Mouse (Mus musculus): ENCODE measurements around the gene Gpr150. TPM values are rescaled to one million over a fixed set of nuclear protein-coding genes. Genes with fewer than 3 reads are reported as not detected.
A peak's percentile ranks its signal among the peaks of the same experiment; 100 is the strongest.

The Gpr150 gene
- total and polyA plus RNA-seq, 3 experiments = not detected

DNA sequence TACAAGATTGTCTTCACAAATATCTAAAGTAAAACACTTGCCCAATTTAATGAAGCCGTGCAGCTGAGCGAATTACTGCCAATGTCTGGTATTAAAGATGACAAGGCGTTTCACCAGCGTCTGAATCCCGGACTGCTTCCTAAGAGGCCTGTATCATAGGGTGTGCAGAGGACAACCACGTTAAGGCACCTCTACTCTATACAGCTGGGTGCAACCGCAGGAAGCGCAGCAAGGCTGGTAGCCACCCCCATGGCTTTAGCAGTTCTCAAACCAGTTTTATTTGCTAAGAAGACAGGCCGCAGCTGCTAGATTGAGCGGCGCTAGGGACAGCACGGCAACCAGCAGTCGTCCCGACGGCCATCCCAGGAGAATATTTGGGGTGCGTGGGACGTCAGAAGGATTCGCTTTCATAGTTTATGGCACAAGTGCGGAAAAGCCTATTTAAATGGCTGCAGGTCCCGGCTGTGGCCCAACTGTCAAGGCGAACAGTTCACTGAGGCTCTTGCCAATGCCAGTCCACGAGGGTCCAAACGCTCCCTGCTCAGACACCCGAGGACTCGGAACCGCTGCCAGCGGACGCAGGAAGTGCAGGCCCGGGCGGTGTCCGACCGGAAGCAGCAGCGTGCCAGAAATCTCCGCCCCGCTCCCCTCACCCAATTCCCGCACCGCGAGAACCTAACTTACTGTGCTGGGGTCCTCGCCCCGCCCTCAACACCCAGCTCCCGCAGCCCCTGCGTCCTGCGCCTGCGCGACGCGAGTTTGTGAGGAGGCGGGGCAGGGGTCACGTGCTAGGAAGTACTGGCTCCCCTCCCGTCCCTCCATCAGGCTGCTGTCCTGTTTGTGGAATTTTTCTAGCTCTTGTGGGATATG, 38.6 kb downstream of the Gpr150 start, which contains the start of gene Rfesd:
Gene Rfesd (minus strand): TSS at position 746 of the 870 bp plus-strand sequence.
- DNase-seq (ENCODE audit: extremely low read depth) = peak; percentile 98
- TF ChIP-seq UBTF (IDR thresholded peaks at IDR 0.05; ENCODE audit: low read depth, low read length) (no peak), IRF4 (IDR thresholded peaks at IDR 0.05; ENCODE audit: low read depth, low read length) (peak; percentile 6; the same call in 1 of the 2 replicates), MAZ (IDR thresholded peaks at IDR 0.05; ENCODE audit: low read depth, low read length) (0 out of 2 replicates have a peak, but pooled peaks have one; percentile 50), JUN (IDR thresholded peaks at IDR 0.05; ENCODE audit: insufficient read depth, low read depth, low read length) (no peak), USF1 (IDR thresholded peaks at IDR 0.05; ENCODE audit: low read depth, low read length) (peak; percentile 94), TBP (conservative IDR thresholded peaks at IDR 0.05; ENCODE audit: low read depth, low read length) (peak; percentile 81), BHLHE40 (IDR thresholded peaks at IDR 0.05; ENCODE audit: low read depth, low read length) (peak; percentile 97), CHD2 (IDR thresholded peaks at IDR 0.05; ENCODE audit: low read length) (peak; percentile 98), RAD21 (IDR thresholded peaks at IDR 0.05; ENCODE audit: low read depth, low read length) (no peak), HCFC1 (IDR thresholded peaks at IDR 0.05; ENCODE audit: low read depth, low read length) (peak; percentile 88), POLR2AphosphoS2 (IDR thresholded peaks at IDR 0.05; ENCODE audit: low read depth, low read length) (0 out of 2 replicates have a peak, but pooled peaks have one; percentile 60), KAT2A (IDR thresholded peaks at IDR 0.05; ENCODE audit: insufficient replicate concordance, low read length) (peak; percentile 75; the same call in 1 of the 2 replicates), MEF2A (IDR thresholded peaks at IDR 0.05; ENCODE audit: borderline replicate concordance, low read depth, low read length) (peak; percentile 61; the same call in 1 of the 2 replicates), SIN3A (IDR thresholded peaks at IDR 0.05; ENCODE audit: low read length) (peak; percentile 72), MXI1 (IDR thresholded peaks at IDR 0.05; ENCODE audit: low read depth, low read length) (peak; percentile 82), ELF1 (IDR thresholded peaks at IDR 0.05; ENCODE audit: low read depth, low read length) (peak; percentile 94), ZC3H11A (IDR thresholded peaks at IDR 0.05; ENCODE audit: low read depth, low read length) (no peak), RCOR1 (conservative IDR thresholded peaks at IDR 0.05; ENCODE audit: low read depth, low read length) (no peak), ZKSCAN1 (IDR thresholded peaks at IDR 0.05; ENCODE audit: borderline replicate concordance, low read depth, low read length) (no peak), MAX (IDR thresholded peaks at IDR 0.05; ENCODE audit: low read length) (peak; percentile 74), EP300 (IDR thresholded peaks at IDR 0.05; ENCODE audit: low read length) (no peak), MAFK (IDR thresholded peaks at IDR 0.05; ENCODE audit: insufficient replicate concordance, low read length) (no peak), NRF1 (IDR thresholded peaks at IDR 0.05; ENCODE audit: low read depth, low read length) (peak; percentile 100), ETS1 (conservative IDR thresholded peaks at IDR 0.05; ENCODE audit: low read depth, low read length) (0 out of 2 replicates have a peak, but pooled peaks have one; percentile 12), JUND (conservative IDR thresholded peaks at IDR 0.05; ENCODE audit: low read depth, low read length) (no peak), CHD1 (IDR thresholded peaks at IDR 0.05; ENCODE audit: low read depth, low read length) (no peak), USF2 (conservative IDR thresholded peaks at IDR 0.05; ENCODE audit: low read depth, low read length) (peak; percentile 90), SMC3 (IDR thresholded peaks at IDR 0.05; ENCODE audit: low read depth, low read length) (no peak), NELFE (IDR thresholded peaks at IDR 0.05; ENCODE audit: low read depth, low read length) (peak; percentile 97), ZMIZ1 (IDR thresholded peaks at IDR 0.05; ENCODE audit: low read depth, low read length) (peak; percentile 91), ZNF384 (IDR thresholded peaks at IDR 0.05; ENCODE audit: low read depth, low read length) (no peak), POLR2A (IDR thresholded peaks at IDR 0.05; ENCODE audit: low read depth, low read length) (peak; percentile 97), TCF12 (IDR thresholded peaks at IDR 0.05; ENCODE audit: low read depth, low read length) (peak; percentile 89), GABPA (IDR thresholded peaks at IDR 0.05; ENCODE audit: insufficient replicate concordance, low read depth, low read length) (no peak), CTCF (conservative IDR thresholded peaks at IDR 0.05 in 1 of 2, IDR thresholded peaks at IDR 0.05 in 1 of 2; ENCODE audit: low read depth in 2 of 2, low read length in 2 of 2) (no peak), E2F4 (IDR thresholded peaks at IDR 0.05; ENCODE audit: insufficient replicate concordance, low read depth, low read length) (no peak), MYC (IDR thresholded peaks at IDR 0.05; ENCODE audit: low read depth, low read length) (no peak; the same call in none of the 2 replicates), PAX5 (IDR thresholded peaks at IDR 0.05; ENCODE audit: low read length) (no peak)
- H3K9ac ChIP-seq (ENCODE audit: insufficient read depth, low read depth) = peak within 1 kb of the TSS; percentile 84
- H3K27ac ChIP-seq (ENCODE audit: insufficient read depth, low read depth) = peak within 1 kb of the TSS; percentile 74
- H3K79me2 ChIP-seq (replicated peaks; ENCODE audit: control insufficient read depth, extremely low read depth, insufficient read depth, poor library complexity, severe bottlenecking) = peaks cover 11% of the 10 kb centered on the region; the same call in 1 of the 2 replicates
- dilution Hi-C loops (cut with MboI; ENCODE audit: extremely low pct_ligation_motif_present, extremely low pct_unique_long_range_greater_than_20kb, low sequenced_read_pairs) = no loop called here
- in situ Hi-C loops (cut with MboI; ENCODE audit: low pct_ligation_motif_present, low pct_unique_long_range_greater_than_20kb, low sequenced_read_pairs) = no loop called here
- peaks cover 0 to 3% of the 10 kb centered on the region in 2 experiments for H3K36me3 ChIP-seq (replicated peaks in 1 of 2; ENCODE audit: control insufficient read depth in 1 of 2, insufficient read depth in 1 of 2, low read length in 1 of 2)
- peak within 1 kb of the TSS; percentile 76 to 81 (median 80) for H3K4me3 ChIP-seq (replicated peaks in 1 of 3; ENCODE audit: low read depth in 2 of 3, low read length in 2 of 3, poor library complexity in 1 of 3)
- no peaks in the 10 kb centered on the region for H3K27me3 ChIP-seq (replicated peaks)
- H3K4me1 ChIP-seq (ENCODE audit: control insufficient read depth in 1 of 2, insufficient read depth in 2 of 2) = peaks cover 0 to 15% of the 10 kb centered on the region in 2 experiments; a peak in 2 of 4 replicates
- H3K9me3 ChIP-seq (replicated peaks; ENCODE audit: low read length) = no peaks in the 10 kb centered on the region
- peak within 1 kb of the TSS; percentile 82 for H3K4me2 ChIP-seq (ENCODE audit: insufficient read depth, low read depth, poor library complexity, severe bottlenecking)

All from CH12.LX (cell line).